Mouse (Mus musculus): ENCODE data around the gene Kif19a.
A peak's percentile ranks its signal among the peaks of the same experiment; 100 is the strongest.

The Kif19a gene

GRCm38 (mm10) chr11:114785892-114786291 is 20.7 kb downstream of the Kif19a start:
- DNase-seq (ENCODE audit: low spot score in 2 of 2): no peak

DNA sequence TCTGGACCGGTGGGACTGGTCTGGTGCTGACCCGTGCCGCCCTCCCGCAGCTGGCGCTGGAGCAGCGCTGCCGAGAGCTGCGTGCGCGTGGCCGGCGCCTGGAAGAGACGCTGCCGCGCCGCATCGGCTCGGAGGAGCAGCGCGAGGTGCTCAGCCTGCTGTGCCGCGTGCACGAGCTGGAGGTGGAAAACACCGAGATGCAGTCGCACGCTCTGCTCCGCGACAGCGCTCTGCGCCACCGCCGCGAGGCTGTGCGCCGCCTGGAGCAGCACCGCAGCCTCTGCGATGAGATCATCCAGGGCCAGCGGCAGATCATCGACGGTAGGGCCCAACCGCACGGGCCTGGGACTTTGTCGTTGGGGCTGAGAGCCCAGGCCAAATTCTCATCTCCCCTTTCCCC is 21.1 kb downstream of the Kif19a start:
- peak; percentile 72 to 73 for DNase-seq (ENCODE audit: low spot score in 2 of 2)

GRCm38 (mm10) chr11:114787611-114788010 is 22.4 kb downstream of the Kif19a start:
- no peak for DNase-seq (ENCODE audit: low spot score in 2 of 2)

DNA sequence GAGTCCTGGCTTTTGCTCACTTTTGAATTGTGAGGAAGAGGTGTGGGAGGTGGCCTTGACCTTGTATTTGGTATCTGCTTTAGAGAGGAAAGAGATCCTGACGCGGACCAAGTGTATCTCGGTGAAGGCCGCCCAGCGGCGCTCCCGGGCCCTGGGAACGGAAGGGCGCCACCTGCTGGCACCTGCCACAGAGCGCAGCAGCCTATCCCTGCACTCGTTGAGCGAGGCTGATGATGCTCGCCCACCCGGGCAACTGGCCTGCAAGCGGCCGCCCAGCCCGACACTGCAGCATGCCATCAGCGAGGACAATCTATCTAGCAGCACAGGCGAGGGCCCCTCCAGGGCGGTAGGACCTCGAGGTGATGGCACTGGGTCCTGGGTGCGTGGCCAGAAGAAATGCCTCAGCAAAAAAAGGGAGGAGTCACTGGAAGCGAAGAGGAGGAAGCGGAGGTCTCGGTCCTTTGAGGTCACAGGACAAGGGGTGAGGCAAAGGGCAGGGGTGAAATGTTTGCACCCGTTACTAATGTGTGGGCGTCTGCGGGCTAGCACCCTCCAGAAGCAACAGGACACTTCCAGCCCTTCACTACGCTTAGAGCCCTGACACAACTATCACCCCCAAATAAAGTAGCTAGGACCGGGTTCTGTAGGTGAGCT is 24.0 kb downstream of the Kif19a start:
- DNase-seq (ENCODE audit: low spot score in 2 of 2): peak; percentile 80 to 89

- DNase-seq (ENCODE audit: low spot score in 2 of 2): no peak
Observed at GRCm38 (mm10) chr11:114789716-114790115, 24.5 kb downstream of the Kif19a start.

GRCm38 (mm10) chr11:114790171-114790570 is 25.0 kb downstream of the Kif19a start:
- no peak for DNase-seq (ENCODE audit: low spot score in 2 of 2)

DNA sequence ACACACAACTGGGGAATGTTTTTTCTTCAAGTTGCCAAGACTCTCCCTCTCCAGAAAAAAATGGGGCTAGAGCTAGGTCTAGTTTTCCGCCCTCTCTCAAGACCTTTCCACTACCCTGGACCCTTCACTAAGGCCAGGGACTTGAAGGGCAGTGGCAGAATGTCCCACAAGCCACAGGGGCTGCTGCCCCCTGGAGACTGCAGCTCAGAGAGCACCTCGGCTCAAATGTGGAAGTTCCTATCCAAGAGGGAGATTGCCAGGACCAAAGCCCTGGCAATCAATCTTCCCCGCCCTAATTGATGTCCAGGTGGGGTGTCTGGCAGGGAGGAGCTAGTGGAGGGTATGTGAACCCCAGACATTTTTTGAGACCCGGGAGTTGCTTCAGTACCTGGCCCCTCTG is 25.7 kb downstream of the Kif19a start:
- DNase-seq (ENCODE audit: low spot score in 2 of 2): no peak

GRCm38 (mm10) chr11:114791351-114791889 is 26.2 kb downstream of the Kif19a start:
- DNase-seq (ENCODE audit: low spot score in 2 of 2): peak in 1 of 2 experiments; percentile 58

GRCm38 (mm10) chr11:114791891-114792411 is 26.8 kb downstream of the Kif19a start:
- peak; percentile 72 for DNase-seq (ENCODE audit: low spot score in 2 of 2)

DNA sequence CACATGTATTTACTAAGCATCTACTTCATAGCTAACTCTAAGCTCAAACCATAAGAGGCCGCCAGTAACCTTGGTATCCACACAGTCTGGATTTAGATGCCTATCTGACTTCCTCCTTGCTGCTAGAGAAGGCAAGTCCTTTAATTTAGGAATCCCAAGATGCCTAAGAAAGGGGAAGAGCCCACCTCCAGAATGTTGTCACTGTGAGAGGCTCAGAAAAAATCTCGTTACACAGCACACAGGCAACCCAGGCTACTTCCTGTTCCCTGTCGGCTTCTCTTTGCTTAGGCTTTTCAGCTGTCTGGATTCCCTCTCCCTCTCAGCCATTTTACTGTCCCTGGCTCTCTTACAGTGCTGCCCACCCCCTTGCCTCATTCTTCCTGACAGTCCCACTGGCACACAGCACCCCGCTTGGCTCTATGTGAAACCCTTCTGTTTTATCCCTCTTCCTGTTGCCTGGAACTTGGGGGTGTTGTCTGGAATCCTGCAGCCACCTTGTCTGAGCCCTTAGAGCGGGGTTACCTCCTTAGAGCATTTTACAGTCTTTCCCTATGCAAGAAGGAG is 27.8 kb downstream of the Kif19a start:
- peak; percentile 71 to 78 for DNase-seq (ENCODE audit: low spot score in 2 of 2)

DNA sequence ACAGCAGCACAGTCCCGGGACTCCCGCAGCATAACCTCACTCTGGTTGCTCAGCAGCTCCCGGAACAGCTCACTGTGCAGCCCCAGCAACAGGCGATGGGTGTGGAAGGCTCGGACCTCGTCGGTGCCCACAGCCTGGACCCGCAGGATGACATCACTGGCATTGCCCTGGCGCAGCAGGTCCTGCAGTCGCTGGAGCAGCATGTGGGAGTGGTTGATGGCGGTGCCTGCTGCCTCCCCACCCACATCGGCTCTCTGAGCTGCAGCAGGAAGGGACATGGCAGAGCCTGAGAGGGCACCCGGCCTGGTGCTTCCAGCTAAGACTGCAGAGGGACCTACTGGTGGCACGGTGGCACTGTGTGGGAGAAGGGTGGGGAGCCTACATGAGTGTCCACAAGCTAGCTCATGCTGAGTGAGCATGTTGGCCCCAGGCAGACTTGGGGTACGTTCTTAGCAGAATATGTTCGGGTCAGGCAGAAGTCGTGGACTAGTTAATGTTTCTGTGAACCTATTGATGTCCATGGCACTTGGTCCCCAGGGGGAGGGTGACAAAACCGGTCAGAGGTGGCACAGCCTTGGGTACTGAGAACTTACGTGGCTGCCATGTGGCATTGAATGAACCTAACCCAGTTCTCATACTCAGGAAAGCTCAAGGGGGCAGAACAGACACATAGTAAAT is 28.8 kb downstream of the Kif19a start:
- peak in 1 of 2 experiments; percentile 62 for DNase-seq (ENCODE audit: low spot score in 2 of 2)

DNA sequence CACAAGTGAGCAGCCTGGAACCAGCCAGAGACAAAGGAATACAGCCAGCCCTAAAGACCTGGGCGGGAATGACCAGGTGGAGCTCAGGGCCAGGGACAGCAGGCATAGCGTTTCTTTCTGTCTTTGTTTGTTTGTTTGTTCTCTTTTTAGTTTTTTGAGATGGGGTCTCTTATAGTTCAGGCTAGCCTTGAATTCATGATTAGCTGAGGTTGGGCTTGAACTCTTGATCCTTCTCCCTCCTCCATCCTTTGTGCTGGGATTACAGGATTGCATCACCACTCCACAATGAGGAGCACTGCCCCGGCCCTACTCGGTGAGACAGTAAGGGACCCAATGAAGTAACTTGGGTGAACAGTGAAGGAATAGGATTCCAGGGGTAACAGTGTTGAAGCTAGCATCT is 29.5 kb downstream of the Kif19a start:
- no peak for DNase-seq (ENCODE audit: low spot score in 2 of 2)

- peak; percentile 96 to 98 for DNase-seq (ENCODE audit: low spot score in 2 of 2)
Observed at GRCm38 (mm10) chr11:114795231-114795746, 30.1 kb downstream of the Kif19a start.

- DNase-seq (ENCODE audit: low spot score in 2 of 2): peak; percentile 85 to 89
Observed at GRCm38 (mm10) chr11:114795848-114796322, 30.7 kb downstream of the Kif19a start, which contains the start of gene Btbd17. Btbd17 (minus strand) TSS chr11:114795945.

- DNase-seq (ENCODE audit: low spot score in 2 of 2): no peak
Observed at GRCm38 (mm10) chr11:114797176-114797575, 32.0 kb downstream of the Kif19a start.

DNA sequence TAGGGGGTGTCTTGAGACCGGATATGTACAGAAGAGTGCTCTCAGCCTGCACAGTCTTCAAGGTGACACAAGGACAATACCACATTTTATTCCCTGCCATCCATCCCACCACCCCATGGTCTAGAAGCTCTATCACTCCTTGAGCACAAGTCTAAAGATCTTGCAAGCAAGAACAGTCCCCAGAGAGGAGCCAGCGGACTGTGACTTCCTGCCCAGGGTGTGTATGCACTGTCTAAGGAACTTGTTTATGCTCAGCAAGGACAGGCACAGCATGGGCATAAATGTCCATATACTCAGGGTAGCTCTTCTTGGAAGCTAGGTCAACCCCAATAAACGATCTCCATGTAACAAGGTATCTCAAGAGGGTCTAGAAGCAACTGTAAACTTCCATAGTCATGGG is 32.8 kb downstream of the Kif19a start:
- no peak for DNase-seq (ENCODE audit: low spot score in 2 of 2)

DNA sequence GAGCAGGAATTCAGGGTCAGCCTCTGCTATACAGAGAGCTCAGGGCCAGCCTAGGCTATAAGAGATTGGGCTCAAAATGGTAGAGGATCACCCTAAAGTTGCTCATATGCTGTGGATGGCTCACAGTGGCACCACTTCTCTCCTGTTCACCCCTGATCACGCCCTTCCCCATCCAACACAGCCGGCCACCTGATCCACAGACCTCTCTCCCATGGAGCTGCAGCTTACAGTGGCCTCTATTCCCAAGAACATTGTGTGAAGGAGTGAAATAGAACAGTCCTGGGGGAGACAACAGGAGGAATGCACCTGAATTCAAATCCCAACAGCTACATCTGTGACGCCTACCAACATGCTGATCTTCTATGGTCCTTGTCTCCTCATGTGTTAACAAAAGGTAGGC is 33.4 kb downstream of the Kif19a start, which contains the start of gene Gpr142:
Gpr142 (plus strand) TSS at position 301 of the 400 bp plus-strand sequence.
- no peak for DNase-seq (ENCODE audit: low spot score in 2 of 2)

DNA sequence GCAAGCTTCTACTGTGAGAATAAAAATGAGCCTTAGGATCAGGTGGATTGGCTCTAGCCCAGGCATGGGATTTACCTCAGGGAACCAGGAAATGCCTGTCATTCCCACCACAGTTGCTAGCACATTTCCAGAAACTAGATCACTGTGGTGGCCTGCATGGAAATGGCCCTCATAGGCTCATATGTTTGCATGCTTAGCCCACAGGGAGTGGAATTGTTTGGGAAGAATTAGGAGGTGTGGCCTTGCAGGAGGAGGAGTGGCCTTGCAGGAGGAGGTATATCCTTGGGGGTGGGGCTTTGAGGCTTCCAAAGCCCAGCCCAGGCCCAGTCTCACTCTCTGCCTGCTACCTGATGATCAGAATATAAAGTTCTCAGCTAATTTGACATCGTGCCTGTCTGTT is 36.7 kb downstream of the Kif19a start:
- no peak for DNase-seq (ENCODE audit: low spot score in 2 of 2)

DNA sequence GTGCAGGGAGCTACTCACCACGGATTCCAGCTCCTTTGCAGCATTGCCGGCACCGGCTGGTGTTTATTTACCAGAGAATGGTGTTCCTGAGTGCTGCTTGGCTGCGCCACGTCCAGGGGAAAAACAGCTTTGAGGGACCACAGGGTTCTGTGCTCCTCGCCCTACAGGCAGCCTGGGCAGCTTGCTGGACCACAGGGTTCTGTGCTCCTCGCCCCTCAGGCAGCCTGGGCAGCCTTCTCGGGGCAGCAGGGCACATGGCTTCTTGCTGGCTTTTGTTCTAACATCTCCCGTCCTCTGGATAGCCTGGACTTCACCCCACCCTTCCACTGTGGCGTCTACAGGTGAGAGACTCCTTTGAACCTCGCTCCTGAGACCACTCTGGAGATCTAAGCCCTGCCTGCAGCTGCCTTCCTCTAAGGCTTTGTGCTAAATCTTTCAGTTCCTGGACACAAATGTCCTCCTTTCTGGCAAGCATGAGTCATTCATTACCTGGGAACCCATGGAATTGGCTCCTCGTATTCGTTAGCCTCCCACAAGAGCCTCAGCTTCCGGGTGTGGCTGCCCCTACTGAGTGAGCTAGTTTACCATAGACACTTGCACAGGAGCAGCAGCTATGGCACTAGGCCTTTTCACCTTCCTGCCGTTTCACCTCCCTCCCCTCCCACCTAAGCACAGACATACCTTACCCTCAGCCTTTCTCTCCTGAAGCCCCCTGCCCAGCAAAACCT is 37.5 kb downstream of the Kif19a start:
- DNase-seq (ENCODE audit: low spot score in 2 of 2): no peak

GRCm38 (mm10) chr11:114803990-114804389 is 38.8 kb downstream of the Kif19a start:
- DNase-seq (ENCODE audit: low spot score in 2 of 2): no peak

DNA sequence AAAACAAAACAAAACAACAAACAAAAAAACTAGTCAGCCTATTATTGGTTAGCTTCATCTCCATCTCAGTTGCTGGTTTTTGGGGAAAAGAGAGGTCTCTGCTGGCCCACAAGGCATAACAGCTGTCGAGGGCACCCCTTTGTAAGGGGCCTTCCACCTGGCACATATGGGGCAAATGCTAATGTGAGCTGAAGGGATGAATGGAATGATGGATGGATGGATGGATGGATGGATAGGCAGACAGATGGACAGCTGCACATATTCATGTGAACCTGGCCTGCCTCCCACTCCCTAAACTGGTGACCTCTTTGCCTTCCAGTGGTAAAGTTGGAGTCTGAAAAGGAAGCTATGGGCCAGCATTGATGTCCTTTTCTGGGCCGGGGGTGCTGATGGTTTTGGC is 41.8 kb downstream of the Kif19a start:
- no peak for DNase-seq (ENCODE audit: low spot score in 2 of 2)
